Mouse (Mus musculus): ENCODE data around the gene Fam129a.
A peak's percentile ranks its signal among the peaks of the same experiment; 100 is the strongest.
"Not testable (repeated sequence)": the region's sequence is repeated elsewhere in the genome, so short reads cannot be mapped to it uniquely, and the experiment has no call there.

Gene Fam129a

GRCm38 (mm10) chr1:151690583-151691193 lies 119.7 kb downstream of the Fam129a start:
- no peak for DNase-seq (ENCODE audit: low read depth, low spot score)

DNA sequence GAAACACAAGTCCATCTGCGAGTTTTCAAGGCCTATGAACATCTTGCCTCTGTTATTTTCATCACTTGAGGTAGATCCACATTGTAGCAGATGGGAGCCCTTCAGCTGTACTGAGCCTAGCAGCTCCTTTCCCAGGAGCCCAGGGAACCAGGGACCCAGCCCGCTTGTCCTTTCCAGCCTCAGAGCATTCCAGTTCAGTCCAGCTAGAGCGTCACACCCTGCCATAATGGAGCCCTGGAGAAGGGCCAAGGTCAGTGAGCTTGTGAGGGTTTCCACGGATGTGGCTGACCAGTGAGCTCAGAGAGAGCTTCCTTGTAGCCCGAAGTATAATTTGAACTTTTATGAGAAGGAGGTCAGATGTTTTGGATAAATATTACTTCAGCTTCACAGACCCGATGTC lies 121.9 kb downstream of the Fam129a start:
- not testable (repeated sequence) for DNase-seq (ENCODE audit: low read depth, low spot score)

GRCm38 (mm10) chr1:151696751-151697150 lies 125.8 kb downstream of the Fam129a start:
- DNase-seq (ENCODE audit: low read depth, low spot score): no peak

- no peak for DNase-seq (ENCODE audit: low read depth, low spot score)
These were observed 127.1 kb downstream of the Fam129a start for GRCm38 (mm10) chr1:151697901-151698641.

GRCm38 (mm10) chr1:151699363-151699762 lies 128.4 kb downstream of the Fam129a start:
- DNase-seq (ENCODE audit: low read depth, low spot score): no peak

GRCm38 (mm10) chr1:151702816-151703215 lies 131.8 kb downstream of the Fam129a start:
- no peak for DNase-seq (ENCODE audit: low read depth, low spot score)

DNA sequence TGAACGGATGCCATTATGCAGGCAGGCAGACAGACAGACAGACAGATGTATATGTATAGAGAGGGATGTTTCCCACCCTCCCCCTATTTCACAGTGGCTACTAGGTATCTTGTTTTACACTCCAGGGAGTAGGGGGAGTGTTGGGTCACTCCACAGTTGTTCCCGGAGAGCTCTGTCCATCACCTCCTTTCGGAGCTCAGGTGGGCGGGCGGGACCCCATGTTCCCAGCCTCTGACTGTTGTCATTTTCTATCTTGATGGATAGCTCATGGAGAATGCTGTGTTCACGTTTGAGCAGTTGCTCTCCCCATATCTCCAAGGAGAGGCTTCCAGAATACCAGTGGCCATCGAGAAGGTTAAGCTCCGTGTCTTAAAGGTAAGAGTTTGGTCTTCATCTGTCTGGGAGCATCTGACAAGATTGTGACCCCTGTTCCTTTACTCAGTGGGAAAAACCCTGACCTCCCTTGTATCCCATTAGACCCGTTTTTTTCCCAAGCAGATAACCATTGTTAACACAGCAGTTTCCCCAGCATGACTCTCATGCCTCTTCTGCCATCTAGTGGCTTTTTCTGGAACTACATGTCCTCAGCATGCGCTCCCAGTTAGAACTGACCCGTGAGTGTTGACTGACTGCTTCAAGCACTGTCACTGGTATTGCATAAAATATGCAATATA lies 134.9 kb downstream of the Fam129a start:
- DNase-seq (ENCODE audit: low read depth, low spot score): peak; percentile 85

DNA sequence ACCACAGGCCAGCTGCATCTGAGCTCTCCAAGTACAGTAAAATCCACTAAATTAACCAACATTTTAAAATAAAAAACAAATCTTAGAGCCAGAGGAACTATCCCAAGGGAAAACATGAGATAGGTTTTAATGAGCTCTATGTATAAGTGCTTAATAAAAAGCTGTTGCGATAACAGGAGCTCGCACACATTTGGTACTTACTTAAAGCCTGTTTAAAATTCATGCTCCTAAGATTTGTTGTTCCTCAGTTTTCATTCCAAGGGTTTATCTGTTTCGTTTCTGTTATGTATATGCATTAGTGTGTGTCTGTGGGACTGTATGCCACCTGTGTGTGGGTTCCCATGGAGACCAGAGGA lies 135.4 kb downstream of the Fam129a start:
- DNase-seq (ENCODE audit: low read depth, low spot score): no peak

DNA sequence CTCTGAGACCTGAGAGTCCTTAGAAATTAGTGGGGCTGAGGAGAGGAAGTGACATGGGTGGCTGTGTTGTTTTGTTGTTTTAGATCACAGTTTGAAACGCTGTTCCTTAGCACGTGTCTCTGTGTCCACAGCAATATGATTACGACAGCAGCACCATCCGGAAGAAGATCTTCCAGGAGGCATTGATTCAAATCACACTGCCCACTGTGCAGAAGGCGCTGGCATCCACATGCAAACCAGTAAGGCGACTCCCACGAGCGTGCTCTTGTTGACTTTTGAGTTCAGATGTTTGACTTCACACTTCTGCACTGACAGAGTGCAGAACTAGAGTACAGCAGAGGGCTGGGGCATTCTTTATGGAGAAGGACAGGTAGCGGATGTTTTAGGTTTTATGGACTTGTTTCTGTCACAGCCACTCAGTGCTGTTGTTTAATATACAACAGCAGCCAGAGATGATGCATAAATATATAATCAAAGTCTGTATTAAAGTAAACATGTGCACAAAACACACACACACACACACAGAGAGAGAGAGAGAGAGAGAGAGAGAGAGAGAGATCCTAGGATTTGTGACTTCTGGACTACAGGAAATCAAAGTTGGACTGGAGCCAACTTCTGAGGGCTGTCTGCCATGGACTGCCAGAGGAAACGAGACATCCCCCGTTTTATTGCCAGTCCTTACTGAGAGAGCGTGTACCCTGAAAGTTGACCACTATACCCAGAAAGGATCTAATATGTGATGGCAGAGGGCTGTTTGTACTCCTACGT lies 138.2 kb downstream of the Fam129a start:
- DNase-seq (ENCODE audit: low read depth, low spot score): no peak

- DNase-seq (ENCODE audit: low read depth, low spot score): no peak
These were observed 138.7 kb downstream of the Fam129a start for GRCm38 (mm10) chr1:151709734-151710022.

DNA sequence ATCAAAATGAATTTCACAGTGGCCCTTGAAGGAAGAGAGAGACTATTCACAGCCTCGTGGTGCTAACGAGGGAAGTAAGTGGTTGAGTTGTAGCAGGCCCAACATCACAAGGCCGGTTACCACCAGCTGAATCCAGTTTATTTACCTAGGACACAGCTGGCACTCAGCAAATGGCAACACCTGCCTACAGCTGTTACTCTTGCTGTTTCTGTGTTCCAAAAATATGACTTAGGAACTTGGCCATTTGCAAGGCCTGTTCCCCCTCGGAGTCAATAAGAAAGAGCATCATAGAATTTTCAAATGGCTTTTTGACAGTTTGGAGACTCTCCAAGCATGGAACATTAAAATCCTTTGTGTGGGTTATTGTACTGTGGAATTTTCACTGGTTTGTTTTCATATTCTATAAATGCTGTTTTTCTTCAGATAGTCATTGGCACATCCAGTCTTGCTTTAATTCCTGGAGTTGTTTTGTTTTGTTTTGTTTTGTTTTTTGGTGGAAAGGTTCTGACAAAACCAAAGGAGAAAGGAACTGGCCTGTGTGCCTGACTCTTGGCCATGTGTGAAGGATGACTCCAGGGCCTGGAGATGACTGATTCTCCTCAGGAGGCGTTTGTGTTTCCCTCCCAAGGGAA lies 139.6 kb downstream of the Fam129a start:
- no peak for DNase-seq (ENCODE audit: low read depth, low spot score)

- DNase-seq (ENCODE audit: low read depth, low spot score): no peak
These were observed 140.1 kb downstream of the Fam129a start for GRCm38 (mm10) chr1:151711062-151711461.

- peak; percentile 95 for DNase-seq (ENCODE audit: low read depth, low spot score)
These were observed 141.7 kb downstream of the Fam129a start for GRCm38 (mm10) chr1:151712664-151713063.

DNA sequence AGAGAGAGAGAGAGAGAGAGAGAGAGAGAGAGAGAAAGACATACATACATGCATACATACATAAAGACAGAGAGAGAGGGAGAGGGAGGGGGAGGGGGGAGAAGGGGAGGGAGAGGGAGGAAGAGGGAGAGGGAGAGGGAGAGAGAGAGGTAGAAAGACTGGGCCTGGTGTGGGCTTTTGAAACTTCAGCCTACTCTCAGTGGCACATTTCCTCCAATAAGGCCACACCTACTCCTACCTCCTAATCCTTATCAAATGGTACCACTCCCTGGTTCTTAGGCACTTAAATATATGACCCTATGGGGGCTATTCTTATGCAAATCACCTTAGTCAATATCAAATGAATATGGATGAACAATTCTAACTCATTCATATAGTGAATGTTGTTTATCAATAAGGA lies 142.6 kb downstream of the Fam129a start:
- no peak for DNase-seq (ENCODE audit: low read depth, low spot score)

- DNase-seq (ENCODE audit: low read depth, low spot score): peak; percentile 68
These were observed 145.2 kb downstream of the Fam129a start for GRCm38 (mm10) chr1:151716024-151716710.

GRCm38 (mm10) chr1:151717624-151718023 lies 146.6 kb downstream of the Fam129a start:
- no peak for DNase-seq (ENCODE audit: low read depth, low spot score)

GRCm38 (mm10) chr1:151718575-151718974 lies 147.6 kb downstream of the Fam129a start:
- DNase-seq (ENCODE audit: low read depth, low spot score): no peak

- DNase-seq (ENCODE audit: low read depth, low spot score): no peak
These were observed 148.9 kb downstream of the Fam129a start for GRCm38 (mm10) chr1:151719911-151720310.

- DNase-seq (ENCODE audit: low read depth, low spot score): no peak
These were observed 149.6 kb downstream of the Fam129a start for GRCm38 (mm10) chr1:151720566-151720965.

DNA sequence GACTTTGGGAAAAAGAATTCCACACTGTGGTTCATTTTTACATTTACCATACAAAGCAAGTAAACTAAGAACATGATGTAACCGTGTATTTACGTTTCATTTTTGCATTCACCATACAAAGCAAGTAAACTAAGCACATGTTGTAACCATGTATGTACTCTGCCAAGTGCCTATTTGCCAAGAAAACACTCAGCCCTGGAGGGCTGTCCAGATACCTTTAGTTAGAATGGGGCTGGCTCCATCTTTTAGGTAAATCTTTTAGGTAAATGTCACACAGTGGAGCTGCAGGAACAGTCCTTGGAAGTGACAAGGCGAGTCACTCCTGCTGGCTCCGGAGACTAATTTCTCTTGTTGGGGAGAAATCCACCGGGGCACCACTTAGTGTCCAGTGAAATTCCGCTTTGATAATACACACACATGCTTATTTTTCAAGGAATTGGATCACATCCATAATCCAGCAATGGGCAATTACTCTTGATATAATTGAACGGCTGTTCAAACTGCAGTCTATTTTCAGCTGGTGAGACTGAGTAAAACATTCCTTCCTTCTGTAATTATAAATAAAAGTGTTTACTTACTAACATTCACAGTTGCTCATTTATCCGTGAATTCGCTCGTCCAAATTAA lies 150.5 kb downstream of the Fam129a start:
- DNase-seq (ENCODE audit: low read depth, low spot score): no peak

DNA sequence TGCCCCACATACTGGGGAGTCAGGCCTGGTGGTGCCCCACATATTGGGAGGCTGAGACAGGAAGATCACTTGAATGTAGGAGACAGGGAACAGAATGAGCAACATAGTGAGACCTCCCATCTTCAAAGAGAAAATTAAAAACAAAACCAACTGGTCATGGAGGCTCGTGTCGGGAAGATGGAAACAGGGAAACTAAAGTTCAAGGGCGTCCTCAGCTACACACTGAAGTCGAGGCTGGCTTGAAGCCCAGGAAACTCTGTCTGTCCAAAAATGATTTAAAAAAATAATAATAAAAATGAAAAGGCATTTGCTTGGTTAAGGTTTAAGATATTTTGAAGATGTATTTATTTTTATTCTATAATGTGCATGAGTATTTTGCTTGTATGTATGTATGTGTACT lies 152.8 kb downstream of the Fam129a start:
- DNase-seq (ENCODE audit: low read depth, low spot score): no peak

Data from ES-CJ7 (cell line).